Mouse (Mus musculus) bone marrow macrophage, adult 2 months (primary cell): ENCODE data around the gene Twf1. TPM values are rescaled to one million over a fixed set of nuclear protein-coding genes. Genes with fewer than 3 reads are reported as not detected.

Experiments
- H3K27ac ChIP-seq: 2 replicates; pipeline ENCODE4 v1.5.1; 2012; ENCODE audit warnings: low read depth, low read length; ENCODE audit not compliant: insufficient read depth
- H3K4me1 ChIP-seq: 2 replicates; pipeline ENCODE4 v1.6.1; 2012; ENCODE audit warnings: low read length; ENCODE audit not compliant: control insufficient read depth, insufficient read depth
- H3K4me3 ChIP-seq: 2 replicates; pipeline ENCODE4 v1.5.1; 2012; ENCODE audit warnings: mild to moderate bottlenecking, low read length, moderate library complexity; ENCODE audit not compliant: insufficient read depth
- CTCF ChIP-seq: IDR thresholded peaks from 2 replicates; pipeline ENCODE4 v1.5.1; 2012; ENCODE audit warnings: low read depth, mild to moderate bottlenecking, low read length, moderate library complexity
- POLR2A ChIP-seq: IDR thresholded peaks from 2 replicates; pipeline ENCODE4 v1.6.1; 2012; ENCODE audit warnings: mild to moderate bottlenecking, low read depth, low read length, borderline replicate concordance
- polyA plus RNA-seq: library from polyadenylated mRNA; stranded (reverse); fragments of >200 nt; gene quantifications from 2 replicates; pipeline ENCODE4 v1.2.4, GENCODE M21; 2012; ENCODE audit not compliant: missing spikeins, insufficient read depth, insufficient read length

The Twf1 gene
- polyA plus RNA-seq, 1 experiment, result 114 TPM

- H3K4me3 ChIP-seq, result no peak overlapping the region
- TF ChIP-seq CTCF, result no peak
- no peak for TF ChIP-seq POLR2A
- peaks cover 5% of the 10 kb centered on the region for H3K4me1 ChIP-seq
- H3K27ac ChIP-seq, result no peak overlapping the region
These were observed 15.0 kb downstream of the Twf1 start for GRCm38 (mm10) chr15:94574566-94575268.

- Histone ChIP-seq H3K27ac (no peak overlapping the region), H3K4me3 (no peak overlapping the region), H3K4me1 (peaks cover 5% of the 10 kb centered on the region)
- no peak for TF ChIP-seq POLR2A
- no peak for TF ChIP-seq CTCF
These were observed 16.9 kb downstream of the Twf1 start for GRCm38 (mm10) chr15:94572746-94573145.

DNA sequence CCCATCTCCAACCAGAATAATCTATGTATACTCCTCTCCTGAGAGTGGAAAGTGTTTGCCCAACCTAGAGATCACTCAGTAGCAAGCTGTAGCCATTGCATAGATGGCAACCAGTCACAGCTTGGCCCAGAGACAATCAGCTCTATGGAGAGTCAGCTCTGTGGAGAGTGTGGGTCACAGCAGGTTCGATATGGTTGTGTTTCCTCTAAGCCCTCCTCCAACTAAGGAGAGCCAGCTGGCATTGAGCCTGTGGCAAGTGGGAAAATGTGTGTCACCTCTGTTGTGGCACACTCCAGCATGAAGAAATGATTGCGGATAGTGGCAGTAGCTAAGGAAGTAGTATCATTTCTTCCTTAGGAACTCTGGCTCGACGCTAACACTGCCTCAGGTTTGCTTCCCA, 18.2 kb downstream of the Twf1 start:
- Histone ChIP-seq H3K4me3 (no peak overlapping the region), H3K27ac (no peak overlapping the region), H3K4me1 (peaks cover 5% of the 10 kb centered on the region)
- TF ChIP-seq CTCF (no peak), POLR2A (no peak)

- TF ChIP-seq CTCF (no peak), POLR2A (no peak)
- Histone ChIP-seq H3K4me1 (peaks cover 8% of the 10 kb centered on the region), H3K27ac (no peak overlapping the region), H3K4me3 (no peak overlapping the region)
These were observed 21.1 kb downstream of the Twf1 start for GRCm38 (mm10) chr15:94568496-94569182.

DNA sequence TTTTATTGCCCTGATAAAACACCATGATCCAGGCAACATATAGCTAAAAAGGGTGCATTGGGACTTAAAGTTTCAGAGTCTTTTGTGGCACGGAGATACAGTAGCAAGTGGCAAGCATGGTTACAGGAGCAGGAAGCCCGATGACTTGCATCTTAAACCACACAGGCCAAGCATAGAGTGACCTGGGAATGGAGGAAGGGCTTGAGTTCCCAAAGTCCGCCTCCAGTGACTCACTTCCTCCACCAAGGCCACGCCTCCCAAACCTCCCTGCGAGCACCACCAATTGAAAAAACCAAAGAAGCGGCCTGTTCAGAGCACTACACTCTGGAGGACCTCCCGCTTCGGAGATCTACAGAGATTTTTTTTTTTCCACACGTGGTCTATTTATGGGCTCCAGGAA, 23.8 kb downstream of the Twf1 start:
- Histone ChIP-seq H3K27ac (peak overlapping the region; percentile 18), H3K4me3 (no peak overlapping the region), H3K4me1 (peaks cover 8% of the 10 kb centered on the region)
- TF ChIP-seq CTCF, result no peak
- TF ChIP-seq POLR2A, result no peak

GRCm38 (mm10) chr15:94564909-94565308, 24.8 kb downstream of the Twf1 start:
- peaks cover 8% of the 10 kb centered on the region for H3K4me1 ChIP-seq
- H3K27ac ChIP-seq, result no peak overlapping the region
- TF ChIP-seq POLR2A (no peak), CTCF (no peak)
- H3K4me3 ChIP-seq, result no peak overlapping the region

- Histone ChIP-seq H3K4me3 (no peak overlapping the region), H3K4me1 (no peaks in the 10 kb centered on the region), H3K27ac (no peak overlapping the region)
- TF ChIP-seq POLR2A, result no peak
- no peak for TF ChIP-seq CTCF
These were observed 30.6 kb downstream of the Twf1 start for GRCm38 (mm10) chr15:94558895-94559656.

- no peak overlapping the region for H3K4me3 ChIP-seq
- H3K27ac ChIP-seq, result no peak overlapping the region
- H3K4me1 ChIP-seq, result no peaks in the 10 kb centered on the region
- TF ChIP-seq CTCF (peak; percentile 57), POLR2A (no peak)
These were observed 32.2 kb downstream of the Twf1 start for GRCm38 (mm10) chr15:94557442-94557841.

- H3K4me3 ChIP-seq, result no peak overlapping the region
- TF ChIP-seq POLR2A (no peak), CTCF (no peak)
- no peak overlapping the region for H3K27ac ChIP-seq
- H3K4me1 ChIP-seq, result no peaks in the 10 kb centered on the region
These were observed 36.2 kb downstream of the Twf1 start for GRCm38 (mm10) chr15:94553536-94553935.
